Mouse (Mus musculus) hindbrain, embryonic 13.5 days (tissue): ENCODE measurements at regions not wholly inside any gene's neighbourhood (a gene's known extent, or its start where the extent isn't known, plus 50 kb on each side); places are given as distances from the start of the nearest gene placed in this dataset.

Experiments
- ATAC-seq: fragments of 200-750 bp; cut with Nextera tagmentation; 2 replicates; pipeline ENCODE4 v1.8.0; 2017; ENCODE audit warnings: moderate TSS enrichment; ENCODE audit not compliant: low FRiP score
- H3K27ac ChIP-seq: fragments of 300-500 bp; sonication (generic); 2 replicates; pipeline ENCODE4 v1.5.1; 2015; ENCODE audit warnings: inconsistent platforms, mild to moderate bottlenecking, moderate library complexity
- H3K27me3 ChIP-seq: fragments of 300-500 bp; sonication (generic); 2 replicates; pipeline ENCODE4 v1.6.1; 2015; ENCODE audit warnings: mild to moderate bottlenecking, inconsistent platforms
- H3K36me3 ChIP-seq: fragments of 300-500 bp; sonication (generic); 2 replicates; pipeline ENCODE4 v1.6.1; 2015; ENCODE audit warnings: mild to moderate bottlenecking, inconsistent platforms
- H3K4me1 ChIP-seq: fragments of 300-500 bp; sonication (generic); replicated peaks from 2 replicates; pipeline ENCODE4 v1.6.1; 2015; ENCODE audit warnings: inconsistent platforms
- H3K4me2 ChIP-seq: fragments of 300-500 bp; sonication (generic); 2 replicates; pipeline ENCODE4 v1.6.1; 2015; ENCODE audit warnings: inconsistent platforms, mild to moderate bottlenecking, moderate library complexity
- H3K4me3 ChIP-seq: fragments of 300-500 bp; sonication (generic); 2 replicates; pipeline ENCODE4 v1.5.1; 2015; ENCODE audit warnings: mild to moderate bottlenecking, inconsistent platforms
- H3K9ac ChIP-seq: fragments of 300-500 bp; sonication (generic); 2 replicates; pipeline ENCODE4 v1.6.1; 2015; ENCODE audit warnings: mild to moderate bottlenecking, inconsistent platforms
- H3K9me3 ChIP-seq: fragments of 300-500 bp; sonication (generic); 2 replicates; pipeline ENCODE4 v1.6.1; 2016; ENCODE audit warnings: inconsistent platforms
- WGBS: fragments of 180-500 bp; shearing (Covaris S2); methylation state at CpG from one replicate; pipeline ENCODE4 v1.1.7; 2015; 5-methylcytosine and 5-hydroxymethylcytosine counted together

- H3K9me3 ChIP-seq, result no peaks in the 10 kb centered on the region
- H3K4me3 ChIP-seq, result no peak overlapping the region
- no peak for ATAC-seq
- no peak overlapping the region for H3K4me2 ChIP-seq
- 92% methylated on average over 2 of the region's 2 CpGs for WGBS
- H3K9ac ChIP-seq, result no peak overlapping the region
- no peak overlapping the region for H3K27ac ChIP-seq
- H3K4me1 ChIP-seq, result no peaks in the 10 kb centered on the region
- no peaks in the 10 kb centered on the region for H3K27me3 ChIP-seq
- no peaks in the 10 kb centered on the region for H3K36me3 ChIP-seq
Observed at GRCm38 (mm10) chr2:131688282-131688681, 126.2 kb upstream of the Adra1d start.

- H3K4me3 ChIP-seq, result no peak overlapping the region
- no peak for ATAC-seq
- no peaks in the 10 kb centered on the region for H3K4me1 ChIP-seq
- H3K9ac ChIP-seq, result no peak overlapping the region
- H3K36me3 ChIP-seq, result no peaks in the 10 kb centered on the region
- no peaks in the 10 kb centered on the region for H3K9me3 ChIP-seq
- no peak overlapping the region for H3K4me2 ChIP-seq
- no peak overlapping the region for H3K27ac ChIP-seq
- no peaks in the 10 kb centered on the region for H3K27me3 ChIP-seq
- WGBS, result 85% methylated on average over 2 of the region's 2 CpGs
Observed at GRCm38 (mm10) chr2:131687449-131687848, 125.4 kb upstream of the Adra1d start.

GRCm38 (mm10) chr2:131686748-131687147 is 124.7 kb upstream of the Adra1d start:
- ATAC-seq, result no peak
- WGBS, result 59% methylated on average over 2 of the region's 2 CpGs

GRCm38 (mm10) chr2:131685326-131685725 is 123.2 kb upstream of the Adra1d start:
- Histone ChIP-seq H3K9ac (no peak overlapping the region), H3K4me2 (no peak overlapping the region), H3K4me1 (no peaks in the 10 kb centered on the region), H3K36me3 (no peaks in the 10 kb centered on the region), H3K27ac (no peak overlapping the region), H3K9me3 (no peaks in the 10 kb centered on the region), H3K27me3 (no peaks in the 10 kb centered on the region), H3K4me3 (no peak overlapping the region)
- 82% methylated on average over 3 of the region's 3 CpGs for WGBS
- no peak for ATAC-seq

More at GRCm38 (mm10) chr2:131686748-131687147, 124.7 kb upstream of the Adra1d start:
- Histone ChIP-seq H3K4me2 (no peak overlapping the region), H3K36me3 (no peaks in the 10 kb centered on the region), H3K27me3 (no peaks in the 10 kb centered on the region), H3K4me1 (no peaks in the 10 kb centered on the region), H3K9me3 (no peaks in the 10 kb centered on the region), H3K9ac (no peak overlapping the region), H3K4me3 (no peak overlapping the region), H3K27ac (no peak overlapping the region)

- H3K9ac ChIP-seq, result no peak overlapping the region
- no peak for ATAC-seq
- no peaks in the 10 kb centered on the region for H3K4me1 ChIP-seq
- WGBS, result 89% methylated on average over 2 of the region's 2 CpGs
- no peak overlapping the region for H3K27ac ChIP-seq
- no peaks in the 10 kb centered on the region for H3K36me3 ChIP-seq
- no peaks in the 10 kb centered on the region for H3K9me3 ChIP-seq
- no peak overlapping the region for H3K4me2 ChIP-seq
- H3K27me3 ChIP-seq, result no peaks in the 10 kb centered on the region
- H3K4me3 ChIP-seq, result no peak overlapping the region
Observed at GRCm38 (mm10) chr2:131683734-131684133, 121.7 kb upstream of the Adra1d start.

GRCm38 (mm10) chr2:131678484-131678883 is 116.4 kb upstream of the Adra1d start:
- Histone ChIP-seq H3K4me3 (no peak overlapping the region), H3K27me3 (no peaks in the 10 kb centered on the region), H3K4me1 (no peaks in the 10 kb centered on the region), H3K9ac (no peak overlapping the region), H3K4me2 (no peak overlapping the region), H3K27ac (no peak overlapping the region), H3K36me3 (no peaks in the 10 kb centered on the region), H3K9me3 (no peaks in the 10 kb centered on the region)
- ATAC-seq, result no peak
- WGBS, result 92% methylated on average over 2 of the region's 2 CpGs

- Histone ChIP-seq H3K36me3 (no peaks in the 10 kb centered on the region), H3K4me2 (no peak overlapping the region), H3K27me3 (no peaks in the 10 kb centered on the region), H3K4me1 (no peaks in the 10 kb centered on the region), H3K4me3 (no peak overlapping the region), H3K9me3 (no peaks in the 10 kb centered on the region), H3K27ac (no peak overlapping the region), H3K9ac (no peak overlapping the region)
- 86% methylated on average over 1 of the region's 1 CpGs for WGBS
- ATAC-seq, result no peak
Observed at GRCm38 (mm10) chr2:131676736-131677135, 114.7 kb upstream of the Adra1d start.

- no peaks in the 10 kb centered on the region for H3K4me1 ChIP-seq
- ATAC-seq, result no peak
- WGBS, result 90% methylated on average over 6 of the region's 6 CpGs
- H3K9ac ChIP-seq, result no peak overlapping the region
- no peaks in the 10 kb centered on the region for H3K9me3 ChIP-seq
- H3K4me2 ChIP-seq, result no peak overlapping the region
- H3K27ac ChIP-seq, result no peak overlapping the region
- H3K27me3 ChIP-seq, result no peaks in the 10 kb centered on the region
- no peak overlapping the region for H3K4me3 ChIP-seq
- no peaks in the 10 kb centered on the region for H3K36me3 ChIP-seq
Observed at GRCm38 (mm10) chr2:131674872-131675271, 112.8 kb upstream of the Adra1d start.

- Histone ChIP-seq H3K4me2 (no peak overlapping the region), H3K9ac (no peak overlapping the region), H3K36me3 (no peaks in the 10 kb centered on the region), H3K4me3 (no peak overlapping the region), H3K4me1 (no peaks in the 10 kb centered on the region), H3K9me3 (no peaks in the 10 kb centered on the region), H3K27ac (no peak overlapping the region), H3K27me3 (no peaks in the 10 kb centered on the region)
- 82% methylated on average over 3 of the region's 3 CpGs for WGBS
- no peak for ATAC-seq
Observed at GRCm38 (mm10) chr2:131673351-131673750, 111.3 kb upstream of the Adra1d start.

GRCm38 (mm10) chr2:131672646-131673045 is 110.6 kb upstream of the Adra1d start:
- Histone ChIP-seq H3K4me2 (no peak overlapping the region), H3K4me1 (no peaks in the 10 kb centered on the region), H3K9ac (no peak overlapping the region), H3K27me3 (no peaks in the 10 kb centered on the region), H3K9me3 (no peaks in the 10 kb centered on the region), H3K36me3 (no peaks in the 10 kb centered on the region), H3K4me3 (no peak overlapping the region), H3K27ac (no peak overlapping the region)
- WGBS, result 87% methylated on average over 1 of the region's 1 CpGs
- no peak for ATAC-seq

GRCm38 (mm10) chr2:131672223-131672622 is 110.1 kb upstream of the Adra1d start:
- H3K9ac ChIP-seq, result no peak overlapping the region
- no peak overlapping the region for H3K27ac ChIP-seq
- H3K9me3 ChIP-seq, result no peaks in the 10 kb centered on the region
- no peaks in the 10 kb centered on the region for H3K4me1 ChIP-seq
- H3K4me3 ChIP-seq, result no peak overlapping the region
- H3K36me3 ChIP-seq, result no peaks in the 10 kb centered on the region
- no peaks in the 10 kb centered on the region for H3K27me3 ChIP-seq
- ATAC-seq, result no peak
- H3K4me2 ChIP-seq, result no peak overlapping the region
- 48% methylated on average over 1 of the region's 1 CpGs for WGBS

GRCm38 (mm10) chr2:131670876-131671275 is 108.8 kb upstream of the Adra1d start:
- H3K27me3 ChIP-seq, result no peaks in the 10 kb centered on the region
- H3K4me2 ChIP-seq, result no peak overlapping the region
- ATAC-seq, result no peak
- H3K4me1 ChIP-seq, result no peaks in the 10 kb centered on the region
- no peak overlapping the region for H3K27ac ChIP-seq
- H3K9me3 ChIP-seq, result no peaks in the 10 kb centered on the region
- H3K36me3 ChIP-seq, result no peaks in the 10 kb centered on the region
- no peak overlapping the region for H3K9ac ChIP-seq
- no peak overlapping the region for H3K4me3 ChIP-seq

- no peak overlapping the region for H3K4me3 ChIP-seq
- H3K4me1 ChIP-seq, result no peaks in the 10 kb centered on the region
- no peak overlapping the region for H3K9ac ChIP-seq
- no peak overlapping the region for H3K4me2 ChIP-seq
- no peaks in the 10 kb centered on the region for H3K9me3 ChIP-seq
- ATAC-seq, result no peak
- H3K27me3 ChIP-seq, result no peaks in the 10 kb centered on the region
- H3K27ac ChIP-seq, result no peak overlapping the region
- WGBS, result 84% methylated on average over 2 of the region's 2 CpGs
- no peaks in the 10 kb centered on the region for H3K36me3 ChIP-seq
Observed at GRCm38 (mm10) chr2:131667874-131668273, 105.8 kb upstream of the Adra1d start.
